Mouse (Mus musculus) skeletal muscle tissue, adult 2 months (tissue): Measurements from ENCODE around the gene Dpf3.

Source experiments
- DNase-seq: peaks from one replicate; pipeline ENCODE4 v3.0.0-alpha.2; 2012; ENCODE audit warnings: low read depth, low spot score

Dpf3 gene

GRCm38 (mm10) chr12:83415207-83415606, 72.3 kb downstream of the Dpf3 start:
- DNase-seq, result no peak

DNA sequence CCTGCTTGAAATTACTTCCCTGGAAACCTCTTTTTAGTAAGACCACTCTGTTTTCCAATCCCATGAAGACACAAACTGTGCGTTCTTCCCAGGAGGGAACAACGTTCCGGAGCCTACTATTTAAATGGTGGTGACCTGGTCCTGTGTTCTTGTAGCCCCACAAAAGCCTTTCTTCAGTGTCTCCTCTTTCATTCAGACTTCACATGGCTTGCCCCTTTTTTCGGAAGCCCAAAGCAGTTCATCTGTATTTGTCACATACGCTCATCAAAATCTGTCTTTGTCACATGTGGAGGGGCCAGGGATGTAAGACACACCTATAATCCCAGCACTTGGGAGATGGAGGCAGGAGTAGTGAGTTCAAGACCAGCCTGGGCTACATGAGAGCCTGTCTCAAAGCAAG, 73.8 kb downstream of the Dpf3 start:
- no peak for DNase-seq

- peak; percentile 76 for DNase-seq
These were observed 75.6 kb downstream of the Dpf3 start for GRCm38 (mm10) chr12:83411721-83412521.

DNA sequence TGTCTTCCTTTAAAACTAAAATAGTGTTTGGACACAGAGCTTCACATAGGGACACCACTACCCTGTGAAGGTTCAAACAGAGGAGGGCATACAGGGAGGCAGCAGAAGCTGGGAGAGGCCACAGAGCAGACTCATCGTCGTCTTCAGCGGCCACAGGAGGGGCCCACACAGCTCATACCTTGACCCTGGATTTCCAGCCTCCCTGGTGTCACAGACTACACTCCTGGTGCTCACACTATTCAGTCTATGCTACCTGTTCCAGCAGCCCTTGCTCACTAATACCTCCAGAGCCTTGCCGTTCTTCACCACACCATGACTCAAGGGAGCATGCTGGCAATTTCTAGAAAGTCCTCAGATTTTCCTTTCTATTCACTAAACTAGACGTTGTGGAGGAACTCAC, 76.5 kb downstream of the Dpf3 start:
- DNase-seq, result no peak

DNA sequence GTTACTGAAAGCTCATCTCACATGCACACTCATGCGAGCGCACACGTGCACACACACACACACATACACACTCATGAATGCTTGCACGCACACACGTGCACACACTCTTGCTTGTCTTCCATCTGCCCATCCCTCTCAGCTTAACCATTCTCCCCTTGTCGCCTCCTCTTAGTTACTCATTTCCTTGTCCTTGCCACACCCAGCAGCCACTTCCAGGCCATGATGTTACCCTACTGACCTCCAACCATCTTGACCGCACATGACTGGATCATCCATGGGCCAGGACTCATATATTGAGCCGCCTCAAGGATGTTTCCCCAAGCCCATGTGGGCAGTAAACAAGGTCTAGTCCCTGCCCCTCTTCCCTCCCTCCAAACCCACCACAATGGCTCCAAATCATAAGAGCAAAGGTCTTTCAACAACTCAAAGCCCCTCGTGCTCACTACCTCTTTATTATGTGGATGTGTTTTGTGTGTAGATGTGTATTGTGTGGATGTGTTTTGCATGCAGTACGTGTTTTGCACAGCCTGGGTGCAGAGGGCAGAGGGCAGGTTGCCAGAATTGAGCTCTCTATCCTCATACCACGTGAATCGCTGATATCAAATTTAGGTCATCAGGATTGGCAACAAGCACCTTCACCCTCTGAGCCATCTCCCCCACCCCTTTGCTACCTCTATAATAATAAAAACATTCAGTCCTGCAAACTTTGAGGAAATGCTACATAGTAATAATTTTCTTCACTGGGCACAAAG, 82.0 kb downstream of the Dpf3 start:
- DNase-seq, result no peak

DNA sequence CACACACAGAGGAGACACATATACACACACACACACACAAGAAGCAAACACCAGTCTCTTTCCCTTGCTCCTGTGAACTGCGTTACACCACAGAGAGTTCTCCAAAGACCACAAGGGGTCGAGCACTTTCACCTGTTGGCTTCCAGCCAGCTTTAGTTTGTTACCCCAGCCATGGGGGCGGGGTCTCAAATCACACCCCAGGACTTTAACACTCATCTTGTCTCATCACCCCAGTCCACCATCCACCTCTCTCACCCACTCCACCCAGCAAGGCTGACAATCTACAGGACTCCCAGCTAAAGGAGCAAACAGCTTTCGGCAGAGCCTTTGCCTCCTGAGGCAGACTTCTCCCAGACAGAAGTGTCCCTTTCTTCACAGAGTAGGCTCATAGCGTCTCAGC, 85.2 kb downstream of the Dpf3 start:
- DNase-seq, result no peak

DNA sequence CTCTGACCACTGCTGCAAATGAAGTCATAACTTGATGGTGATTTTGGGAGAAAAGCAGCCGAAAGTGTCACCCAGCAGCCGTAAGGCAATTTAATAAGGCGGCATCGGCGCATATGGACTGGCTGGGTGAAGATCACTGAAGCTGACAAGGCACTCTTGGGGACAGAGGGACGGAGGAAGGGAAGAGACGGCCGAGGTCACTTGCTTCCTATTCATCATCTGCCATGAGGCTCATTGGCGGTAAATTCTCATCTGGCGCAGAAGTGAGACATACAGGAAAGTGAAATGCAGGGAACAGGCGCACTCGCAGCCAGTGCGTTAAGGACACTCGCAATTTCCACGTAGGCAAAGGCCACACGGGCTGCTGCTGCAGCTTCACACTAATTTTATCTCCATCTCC, 95.5 kb downstream of the Dpf3 start:
- DNase-seq, result no peak

- no peak for DNase-seq
These were observed 100.0 kb downstream of the Dpf3 start for GRCm38 (mm10) chr12:83387554-83387953.

- no peak for DNase-seq
These were observed 106.4 kb downstream of the Dpf3 start for GRCm38 (mm10) chr12:83381072-83381471.

DNA sequence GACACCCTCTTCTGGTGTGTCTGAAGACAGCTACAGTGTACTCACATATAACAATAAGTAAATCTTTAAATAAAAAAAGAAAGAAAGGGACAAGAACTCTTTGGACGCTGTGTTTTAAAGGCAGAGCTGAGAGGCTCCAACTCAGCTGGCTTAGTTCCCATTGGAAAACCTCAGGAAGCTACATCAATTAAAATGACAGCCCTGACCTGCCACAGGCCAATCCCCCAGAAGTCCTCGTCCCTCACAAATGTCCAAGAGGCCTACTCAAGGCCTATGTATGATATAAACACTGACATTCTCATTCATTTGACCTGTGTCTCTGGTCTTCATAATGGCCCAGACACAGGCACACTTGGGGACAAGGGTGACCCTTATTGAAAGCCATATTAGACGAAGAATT, 107.5 kb downstream of the Dpf3 start:
- DNase-seq, result no peak

GRCm38 (mm10) chr12:83375015-83375831, 112.3 kb downstream of the Dpf3 start:
- no peak for DNase-seq

DNA sequence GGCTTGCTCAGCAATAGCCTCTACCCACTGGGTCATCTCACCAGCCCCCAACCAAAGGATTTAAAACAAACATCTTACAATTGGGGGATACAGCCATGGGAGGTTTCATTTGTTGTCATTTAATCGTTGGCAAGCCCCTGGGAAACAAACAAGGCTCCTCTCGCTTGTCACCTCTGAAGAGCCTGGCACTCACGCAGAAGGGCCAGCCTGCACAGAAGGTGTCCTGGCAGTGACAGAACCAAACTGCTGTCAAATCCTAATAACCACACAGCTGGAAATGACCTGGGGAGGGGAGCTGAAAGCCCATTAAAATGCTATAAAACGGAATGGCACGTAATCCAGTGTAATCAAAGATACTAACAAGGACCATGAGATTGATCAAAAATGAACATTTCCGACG, 114.4 kb downstream of the Dpf3 start:
- DNase-seq, result no peak

DNA sequence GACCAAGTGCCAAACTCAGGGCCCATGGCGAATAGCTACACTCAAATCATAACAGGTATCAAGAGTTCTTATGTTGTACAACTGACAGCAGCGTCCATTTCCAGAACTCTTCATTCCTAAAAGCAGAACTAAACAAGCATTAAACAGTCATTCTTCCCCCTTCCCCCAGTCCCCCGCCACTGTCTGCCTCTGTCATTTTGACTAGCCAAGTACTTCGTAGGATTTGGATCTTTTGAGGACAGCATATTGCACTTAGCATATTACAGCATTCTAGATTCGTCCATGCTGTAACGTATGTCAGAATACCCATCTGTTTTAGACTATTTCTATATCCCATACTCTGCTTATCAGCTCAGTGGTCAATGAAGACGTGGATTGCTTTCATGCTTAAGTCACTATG, 115.2 kb downstream of the Dpf3 start:
- no peak for DNase-seq

DNA sequence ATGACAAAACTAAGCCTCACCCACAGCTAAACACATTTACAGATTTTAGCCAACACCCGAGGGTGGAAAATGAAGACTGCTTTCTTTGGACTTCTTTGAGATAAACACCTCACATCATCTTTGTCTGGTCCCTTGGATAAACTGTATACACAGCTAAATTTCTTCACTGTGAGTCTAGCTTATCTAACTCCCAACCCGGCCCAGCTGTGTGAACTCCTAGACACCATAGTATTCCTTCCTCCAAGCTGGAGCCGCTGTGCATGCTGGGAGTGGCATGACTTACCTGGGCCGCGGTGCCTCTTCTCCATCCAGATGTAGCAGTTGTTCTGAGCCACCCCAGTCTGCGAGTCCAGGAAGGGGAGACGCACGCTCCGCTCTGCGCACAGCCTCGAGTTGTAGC, 117.3 kb downstream of the Dpf3 start:
- DNase-seq, result no peak

DNA sequence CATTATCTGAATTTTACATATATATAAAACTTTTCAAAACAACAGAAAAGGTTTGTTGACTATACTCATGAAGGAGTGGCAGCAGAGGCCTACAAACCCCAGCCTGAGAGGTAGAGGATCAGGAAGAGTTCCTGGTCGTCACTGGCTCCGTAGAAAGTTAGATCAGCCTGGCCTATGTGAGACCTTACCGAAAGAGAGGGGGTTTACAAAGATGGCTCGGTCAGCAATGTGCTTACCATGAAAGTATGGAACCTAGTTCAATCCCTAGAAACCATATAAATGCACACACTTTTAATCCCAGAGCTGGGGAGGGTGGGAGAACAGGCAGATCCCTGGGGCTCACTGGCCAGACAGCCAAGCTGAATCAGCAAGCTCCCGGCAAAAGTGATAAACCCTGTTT, 118.1 kb downstream of the Dpf3 start:
- no peak for DNase-seq

DNA sequence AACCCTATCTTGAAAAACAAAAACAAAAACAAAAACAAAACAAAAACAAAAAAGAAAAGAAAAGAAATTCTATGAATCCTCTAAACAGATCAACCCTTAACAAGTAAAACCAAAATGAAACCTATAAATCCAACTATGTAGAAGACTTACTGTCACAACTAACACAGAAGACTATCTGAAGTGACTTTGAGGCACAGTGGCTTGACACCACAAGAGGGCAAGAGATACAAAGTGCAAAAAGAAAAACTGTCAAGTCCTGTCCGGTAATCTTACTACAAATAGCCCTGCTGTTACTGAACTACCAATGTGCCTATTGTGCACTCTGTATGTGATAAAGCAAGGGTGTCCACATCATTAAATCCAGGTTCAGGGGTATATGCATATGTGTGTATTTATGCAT, 120.0 kb downstream of the Dpf3 start:
- DNase-seq, result no peak

DNA sequence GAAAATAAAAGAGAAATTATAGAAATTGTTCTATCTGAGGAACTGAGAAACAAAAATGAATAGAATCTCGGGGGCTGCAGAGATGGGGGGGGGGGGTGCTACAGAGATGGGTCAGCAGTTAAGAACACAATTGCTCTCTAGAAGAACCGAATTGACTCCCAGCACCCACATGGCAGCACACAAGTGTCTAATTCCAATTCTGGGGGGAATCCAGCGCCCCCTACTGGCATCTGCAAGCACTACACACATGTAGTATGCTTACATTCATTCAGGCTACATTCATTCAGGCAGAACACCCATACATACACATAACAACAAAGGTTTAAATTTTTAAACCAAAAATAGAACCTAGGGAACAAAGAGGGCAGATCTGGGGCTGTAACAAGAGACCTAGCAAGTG, 122.7 kb downstream of the Dpf3 start:
- DNase-seq, result no peak

DNA sequence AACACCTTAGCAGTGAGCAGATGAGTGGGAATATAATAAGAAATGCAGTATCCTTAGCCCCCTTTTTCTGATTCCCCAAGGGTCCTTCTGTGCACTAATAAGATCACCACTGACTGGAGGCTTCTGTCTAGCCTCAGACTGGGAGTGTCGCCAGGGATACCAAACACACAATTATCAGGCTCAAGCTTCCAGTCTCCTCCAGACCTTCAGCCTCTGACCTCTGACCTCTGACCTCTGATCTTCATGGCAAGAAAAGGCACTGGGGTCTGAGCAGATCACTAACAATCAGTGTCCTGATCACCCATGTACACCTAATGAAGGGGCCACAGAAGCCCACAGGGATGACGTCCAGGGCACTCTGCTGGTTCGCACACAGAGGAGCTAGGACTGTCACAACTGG, 125.7 kb downstream of the Dpf3 start:
- DNase-seq, result no peak

GRCm38 (mm10) chr12:83352640-83353039, 134.9 kb downstream of the Dpf3 start:
- DNase-seq, result peak; percentile 79

- no peak for DNase-seq
These were observed 137.8 kb downstream of the Dpf3 start for GRCm38 (mm10) chr12:83349736-83350135.

GRCm38 (mm10) chr12:83348246-83348645, 139.3 kb downstream of the Dpf3 start:
- DNase-seq, result no peak

GRCm38 (mm10) chr12:83342875-83343185, 144.7 kb downstream of the Dpf3 start:
- DNase-seq, result no peak
